Mouse (Mus musculus) MEL (cell line): Measurements from ENCODE around the gene Wrap73. TPM values are rescaled to one million over a fixed set of nuclear protein-coding genes. Genes with fewer than 3 reads are reported as not detected.

ENCODE experiments used
- DNase-seq: peaks from one replicate; pipeline ENCODE4 v3.0.0; 2011; ENCODE audit warnings: low read depth, low spot score
- H3K27ac ChIP-seq: 2 replicates; pipeline ENCODE4 v1.5.1; 2012; ENCODE audit warnings: low read depth, mild to moderate bottlenecking, control low read depth, low read length, moderate library complexity; ENCODE audit not compliant: control insufficient read depth
- H3K27me3 ChIP-seq, 2 experiments: fragments of 150-350 bp in 1 of 2; sonication (generic) in 1 of 2; 2 replicates each; pipeline ENCODE4 v1.6.1; 2012; ENCODE audit warnings: low read length in 2 of 2, mild to moderate bottlenecking in 2 of 2, improper control_type of control experiment in 1 of 2, moderate library complexity in 1 of 2; ENCODE audit not compliant: insufficient read depth in 2 of 2, control insufficient read depth in 1 of 2
- H3K36me3 ChIP-seq, 2 experiments: 2 replicates each; pipeline ENCODE4 v1.6.1; 2012 to 2014; ENCODE audit warnings: low read length in 2 of 2, improper control_type of control experiment in 1 of 2, inconsistent platforms in 1 of 2, mild to moderate bottlenecking in 1 of 2; ENCODE audit not compliant: insufficient read depth in 2 of 2, control insufficient read depth in 1 of 2
- H3K4me1 ChIP-seq, 2 experiments: fragments of 150-350 bp in 1 of 2; sonication (generic) in 1 of 2; 2 replicates each; pipeline ENCODE4 v1.6.1; 2012; ENCODE audit warnings: low read length in 2 of 2, improper control_type of control experiment in 1 of 2, mild to moderate bottlenecking in 1 of 2; ENCODE audit not compliant: insufficient read depth in 2 of 2, control insufficient read depth in 1 of 2
- H3K4me3 ChIP-seq, 2 experiments: fragments of 150-350 bp in 1 of 2; sonication (generic) in 1 of 2; 2 replicates each; pipeline ENCODE4 v1.5.1; 2012; ENCODE audit warnings: low read depth in 2 of 2, low read length in 2 of 2, mild to moderate bottlenecking in 2 of 2, moderate library complexity in 2 of 2, control low read depth in 1 of 2, improper control_type of control experiment in 1 of 2; ENCODE audit not compliant: control insufficient read depth in 1 of 2, insufficient read depth in 1 of 2
- H3K79me2 ChIP-seq: 2 replicates; pipeline ENCODE4 v1.6.1; 2012; ENCODE audit warnings: mild to moderate bottlenecking, low read length, moderate library complexity; ENCODE audit not compliant: control insufficient read depth, poor library complexity, insufficient read depth
- H3K9ac ChIP-seq: 2 replicates; pipeline ENCODE4 v1.6.1; 2012; ENCODE audit warnings: low read depth, mild to moderate bottlenecking, control low read depth, low read length, moderate library complexity; ENCODE audit not compliant: control insufficient read depth, poor library complexity, severe bottlenecking
- H3K9me3 ChIP-seq: fragments of 150-350 bp; sonication (generic); replicated peaks from 2 replicates; pipeline ENCODE4 v1.6.1; 2012; ENCODE audit warnings: mild to moderate bottlenecking, low read length, improper control_type of control experiment, moderate library complexity; ENCODE audit not compliant: insufficient read depth
- CHD2 ChIP-seq: IDR thresholded peaks from 2 replicates; pipeline ENCODE4 v1.6.1; 2011; ENCODE audit warnings: low read length, improper control_type of control experiment
- CTCF ChIP-seq, 3 experiments: IDR thresholded peaks in 2 of 3; conservative IDR thresholded peaks in 1 of 3; 2 replicates each; pipeline ENCODE4 v1.5.1; 2011 to 2012; ENCODE audit warnings: low read length in 3 of 3, low read depth in 2 of 3, mild to moderate bottlenecking in 2 of 3, improper control_type of control experiment in 1 of 3, inconsistent platforms in 1 of 3, mixed read lengths in 1 of 3, moderate library complexity in 1 of 3; ENCODE audit not compliant: control insufficient read depth in 1 of 3, insufficient read depth in 1 of 3, poor library complexity in 1 of 3, severe bottlenecking in 1 of 3
- ELF1 ChIP-seq: IDR thresholded peaks from 2 replicates; pipeline ENCODE4 v1.6.1; 2014; ENCODE audit warnings: low read depth, mild to moderate bottlenecking, inconsistent platforms, low read length, improper control_type of control experiment, moderate library complexity
- EP300 ChIP-seq, 2 experiments: IDR thresholded peaks; 2 replicates each; pipeline ENCODE4 v1.6.1; 2011; ENCODE audit warnings: improper control_type of control experiment in 2 of 2, low read length in 2 of 2, low read depth in 1 of 2, mild to moderate bottlenecking in 1 of 2
- ETS1 ChIP-seq: IDR thresholded peaks from 2 replicates; pipeline ENCODE4 v1.6.1; 2012; ENCODE audit warnings: low read depth, mild to moderate bottlenecking, inconsistent platforms, low read length, improper control_type of control experiment, moderate library complexity
- GATA1 ChIP-seq: IDR thresholded peaks from 2 replicates; pipeline ENCODE4 v1.6.1; 2011; ENCODE audit warnings: low read depth, low read length, improper control_type of control experiment
- HCFC1 ChIP-seq: IDR thresholded peaks from 2 replicates; pipeline ENCODE4 v1.6.1; 2012; ENCODE audit warnings: low read depth, mild to moderate bottlenecking, inconsistent platforms, low read length, improper control_type of control experiment, moderate library complexity
- KAT2A ChIP-seq: conservative IDR thresholded peaks from 2 replicates; pipeline ENCODE4 v1.6.1; 2012; ENCODE audit warnings: low read depth, low read length, improper control_type of control experiment, inconsistent platforms
- MAX ChIP-seq: IDR thresholded peaks from 2 replicates; pipeline ENCODE4 v1.6.1; 2011; ENCODE audit warnings: low read length, improper control_type of control experiment
- MAZ ChIP-seq: IDR thresholded peaks from 2 replicates; pipeline ENCODE4 v1.6.1; 2012; ENCODE audit warnings: low read depth, mild to moderate bottlenecking, inconsistent platforms, low read length, improper control_type of control experiment
- MEF2A ChIP-seq: IDR thresholded peaks from 2 replicates; pipeline ENCODE4 v1.6.1; 2014; ENCODE audit warnings: low read depth, mild to moderate bottlenecking, inconsistent platforms, low read length, improper control_type of control experiment; ENCODE audit not compliant: poor library complexity, insufficient replicate concordance, severe bottlenecking; ENCODE audit errors: extremely low read depth
- POLR2AphosphoS2 ChIP-seq: IDR thresholded peaks from 2 replicates; pipeline ENCODE4 v1.6.1; 2011; ENCODE audit warnings: low read length, improper control_type of control experiment
- RCOR1 ChIP-seq: IDR thresholded peaks from 2 replicates; pipeline ENCODE4 v1.6.1; 2012; ENCODE audit warnings: low read depth, mild to moderate bottlenecking, inconsistent platforms, low read length, improper control_type of control experiment
- SMC3 ChIP-seq: IDR thresholded peaks from 2 replicates; pipeline ENCODE4 v1.6.1; 2011; ENCODE audit warnings: low read depth, low read length, improper control_type of control experiment
- UBTF ChIP-seq: IDR thresholded peaks from 2 replicates; pipeline ENCODE4 v1.6.1; 2012; ENCODE audit warnings: low read depth, mild to moderate bottlenecking, inconsistent platforms, low read length, improper control_type of control experiment, moderate library complexity, borderline replicate concordance; ENCODE audit not compliant: insufficient read depth
- ZMIZ1 ChIP-seq: IDR thresholded peaks from 2 replicates; pipeline ENCODE4 v1.6.1; 2012; ENCODE audit warnings: low read depth, mild to moderate bottlenecking, inconsistent platforms, low read length, improper control_type of control experiment, moderate library complexity
- polyA plus RNA-seq, 2 experiments: library from polyadenylated mRNA; stranded (reverse) in 1 of 2; unstranded in 1 of 2; fragments of >175 nt in 1 of 2; fragments of >200 nt in 1 of 2; gene quantifications; 2 replicates each; pipeline versions ENCODE4 v1.2.1 to v1.2.4; 2012; ENCODE audit warnings: low replicate concordance in 2 of 2, low read depth in 1 of 2; ENCODE audit not compliant: insufficient read length in 2 of 2, insufficient read depth in 1 of 2, missing spikeins in 1 of 2
- total RNA-seq: library from RNA; depleted of rRNA; stranded (reverse); fragments of 300-350 nt; gene quantifications from 2 replicates; pipeline ENCODE4 v1.2.3, GENCODE M21; 2012; rRNA removed

Wrap73 gene
- total and polyA plus RNA-seq, 3 experiments: 41.7 to 49.7 TPM; not detected in 1

DNA sequence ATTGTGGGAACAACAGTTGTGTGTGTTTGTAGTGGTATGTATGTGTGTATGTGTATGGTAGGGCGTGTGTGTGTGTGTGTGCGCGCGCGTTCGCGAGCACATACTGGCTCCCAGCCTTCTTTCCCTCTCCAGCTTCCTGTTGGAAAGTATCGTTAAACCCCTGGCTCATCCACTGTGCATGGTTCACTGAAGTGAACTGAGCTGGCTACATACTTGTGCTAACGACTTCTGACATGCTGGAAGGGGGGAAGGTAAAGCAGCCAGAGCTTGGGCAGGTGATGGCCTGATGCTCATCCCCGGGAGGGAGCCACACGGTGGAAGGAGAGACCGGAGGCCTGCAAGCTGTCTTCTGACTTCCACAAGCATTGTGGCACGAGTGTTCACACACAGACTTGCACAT lies 69.3 kb downstream of the Wrap73 start:
- no peak overlapping the region for H3K27ac ChIP-seq
- no peaks in the 10 kb centered on the region for H3K9me3 ChIP-seq
- no peak for TF ChIP-seq ELF1
- TF ChIP-seq CHD2: no peak
- TF ChIP-seq UBTF: no peak
- TF ChIP-seq MEF2A: no peak
- TF ChIP-seq, all 39 proteins: peak for 0
- Histone ChIP-seq H3K9ac (no peak overlapping the region), H3K4me1 (no peaks in the 10 kb centered on the region), H3K79me2 (no peaks in the 10 kb centered on the region), H3K36me3 (no peaks in the 10 kb centered on the region), H3K27me3 (no peaks in the 10 kb centered on the region), H3K4me3 (no peak overlapping the region)
- no peak for DNase-seq

- no peak for DNase-seq
- Histone ChIP-seq H3K9me3 (no peaks in the 10 kb centered on the region), H3K4me1 (no peaks in the 10 kb centered on the region), H3K79me2 (no peaks in the 10 kb centered on the region), H3K36me3 (no peaks in the 10 kb centered on the region), H3K27ac (no peak overlapping the region), H3K9ac (no peak overlapping the region), H3K27me3 (no peaks in the 10 kb centered on the region), H3K4me3 (no peak overlapping the region)
- TF ChIP-seq HCFC1 (no peak), POLR2AphosphoS2 (no peak), RCOR1 (no peak), CTCF (IDR thresholded peaks at IDR 0.05 in 2 of 3, conservative IDR thresholded peaks at IDR 0.05 in 1 of 3; ENCODE audit: control insufficient read depth in 1 of 3, insufficient read depth in 1 of 3, low read depth in 2 of 3, low read length in 3 of 3, poor library complexity in 1 of 3, severe bottlenecking in 1 of 3) (no peak), KAT2A (no peak), GATA1 (no peak), ZMIZ1 (no peak), SMC3 (no peak), MAX (no peak)
Measured at GRCm38 (mm10) chr4:154213586-154213985, 71.4 kb downstream of the Wrap73 start.

GRCm38 (mm10) chr4:154214075-154214474 lies 71.9 kb downstream of the Wrap73 start:
- no peak overlapping the region for H3K4me3 ChIP-seq
- H3K4me1 ChIP-seq: no peaks in the 10 kb centered on the region
- H3K9me3 ChIP-seq: no peaks in the 10 kb centered on the region
- H3K36me3 ChIP-seq: no peaks in the 10 kb centered on the region
- no peaks in the 10 kb centered on the region for H3K27me3 ChIP-seq
- no peaks in the 10 kb centered on the region for H3K79me2 ChIP-seq
- TF ChIP-seq EP300 (IDR thresholded peaks at IDR 0.05; ENCODE audit: low read depth in 1 of 2, low read length in 2 of 2): no peak
- no peak for TF ChIP-seq ETS1
- no peak for TF ChIP-seq MAZ
- no peak for DNase-seq
- H3K9ac ChIP-seq: no peak overlapping the region
- H3K27ac ChIP-seq: no peak overlapping the region

Other genes with a start within 250 kb of the Wrap73 start
- gene A430005L14Rik, start 185.1 kb upstream of the Wrap73 start, total RNA-seq: 42.2 and 48.0 TPM in 2 replicates
- 10 to 100 TPM in 1 of 2 experiments, not detected in 1; 72.8 TPM for gene A430005L14Rik, start 185.1 kb upstream of the Wrap73 start, polyA plus RNA-seq
- gene Dffb, start 167.2 kb upstream of the Wrap73 start, total RNA-seq: 18.4 and 25.1 TPM in 2 replicates
- 10 to 100 TPM in 1 of 2 experiments, not detected in 1; 25.2 TPM for gene Dffb, start 167.2 kb upstream of the Wrap73 start, polyA plus RNA-seq
- 8.3 and 8.5 TPM in 2 replicates for gene Cep104, start 167.2 kb upstream of the Wrap73 start, total RNA-seq
- 10 to 100 TPM in 1 of 2 experiments, not detected in 1; 19.9 TPM for gene Cep104, start 167.2 kb upstream of the Wrap73 start, polyA plus RNA-seq
- gene Lrrc47, start 130.6 kb upstream of the Wrap73 start, total RNA-seq: 48.0 and 54.3 TPM in 2 replicates
- 100 to 1,000 TPM in 1 of 2 experiments, not detected in 1; 117 TPM for gene Lrrc47, start 130.6 kb upstream of the Wrap73 start, polyA plus RNA-seq
- gene Smim1, start 116.1 kb upstream of the Wrap73 start, total RNA-seq: 122 and 188 TPM in 2 replicates
- 100 to 1,000 TPM; 118 to 219 TPM for gene Smim1, start 116.1 kb upstream of the Wrap73 start, polyA plus RNA-seq
- not detected in 2 replicates for gene Ccdc27, start 99.7 kb upstream of the Wrap73 start, total RNA-seq
- gene Ccdc27, start 99.7 kb upstream of the Wrap73 start, polyA plus RNA-seq: under 1 TPM in 1 of 2 experiments, not detected in 1; 0.49 TPM
- gene Trp73, start 2.2 kb upstream of the Wrap73 start, total RNA-seq: 0.04 TPM in 1 of 2 replicates, not detected in the other
- gene Trp73, start 2.2 kb upstream of the Wrap73 start, polyA plus RNA-seq: under 1 TPM in 1 of 2 experiments, not detected in 1; 0.03 TPM
- gene Tprgl, start 18.3 kb downstream of the Wrap73 start, total RNA-seq: 43.5 and 49.3 TPM in 2 replicates
- 100 to 1,000 TPM in 1 of 2 experiments, 10 to 100 TPM in 1; 67.4 to 163 TPM for gene Tprgl, start 18.3 kb downstream of the Wrap73 start, polyA plus RNA-seq
- gene Megf6, start 28.4 kb downstream of the Wrap73 start, total RNA-seq: 0.12 TPM in 1 of 2 replicates, not detected in the other
- under 1 TPM in 1 of 2 experiments, not detected in 1; 0.07 TPM for gene Megf6, start 28.4 kb downstream of the Wrap73 start, polyA plus RNA-seq
- not detected in 2 replicates for gene Arhgef16, start 159.3 kb downstream of the Wrap73 start, total RNA-seq
- not detected for gene Arhgef16, start 159.3 kb downstream of the Wrap73 start, polyA plus RNA-seq
- not detected in 2 replicates for gene B230104I21Rik, start 193.8 kb downstream of the Wrap73 start, total RNA-seq
- gene B230104I21Rik, start 193.8 kb downstream of the Wrap73 start, polyA plus RNA-seq: not detected